Comparison of ENCODE assay signal across 34 mouse cellular contexts in the genomic region with DNA sequence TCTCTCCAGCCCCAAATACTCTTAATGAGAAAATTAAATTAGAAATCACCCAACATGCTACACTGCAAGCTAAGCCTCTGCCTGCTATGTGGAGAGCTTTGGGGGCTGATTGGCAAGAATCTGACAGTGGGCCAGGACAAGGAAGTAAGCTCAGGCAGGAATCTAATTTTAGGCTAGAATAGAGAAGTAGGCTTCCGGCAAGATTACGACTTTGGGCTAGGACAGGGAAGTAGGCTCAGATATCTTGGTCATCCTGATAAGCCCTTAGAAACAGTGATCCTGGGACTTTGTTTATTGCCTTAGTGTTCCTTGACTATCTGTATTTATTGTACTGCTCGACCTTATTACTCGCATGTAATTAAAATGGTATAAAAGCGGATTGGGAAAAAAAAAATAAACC.
"Had no signal": no experiment of that assay in that cellular context is flagged by ENCODE, and none has a peak within 500 bp of the region (broad histone marks: within the 10 kb centered on the region; RNA-seq: fewer than 3 reads in every experiment).

No protein-coding gene starts in this region.

- H3K4me1 ChIP-seq: heart, embryonic 12.5 days; heart, embryonic 13.5 days; heart, embryonic 15.5 days; hindbrain, embryonic 10.5 days; hindbrain, embryonic 12.5 days; hindbrain, embryonic 13.5 days; hindbrain, embryonic 15.5 days; intestine, embryonic 15.5 days; kidney, embryonic 15.5 days had no signal

- H3K9ac ChIP-seq: heart, embryonic 12.5 days; heart, embryonic 13.5 days; heart, embryonic 15.5 days; hindbrain, embryonic 12.5 days; hindbrain, embryonic 13.5 days; hindbrain, embryonic 14.5 days; hindbrain, embryonic 15.5 days; intestine, embryonic 15.5 days; kidney, embryonic 15.5 days had no signal

- H3K27ac ChIP-seq: heart, embryonic 13.5 days; heart, embryonic 15.5 days; hindbrain, embryonic 10.5 days; hindbrain, embryonic 12.5 days; hindbrain, embryonic 13.5 days; hindbrain, embryonic 14.5 days; hindbrain, embryonic 15.5 days; hindbrain, postnatal 0 days; intestine, embryonic 15.5 days; kidney, embryonic 15.5 days; kidney, postnatal 0 days; layer of hippocampus, adult 2 months; left cerebral cortex, adult 2 months had no signal

- DNase-seq: heart, postnatal 10 days; heart, postnatal 14 days; heart, postnatal 36 days; heart, postnatal 4 days; kidney, adult 11 months; kidney, adult 18-20 months; kidney, adult 2 months; kidney, adult 8-10 months; kidney, adult 9 months; kidney, postnatal 10 days; kidney, postnatal 14 days; kidney, postnatal 25 days; kidney, postnatal 36 days; kidney, postnatal 4 days; layer of hippocampus, adult 9-11 months; layer of hippocampus, postnatal 36 days had no signal

- ATAC-seq: hindbrain, embryonic 16.5 days; hindbrain, postnatal 0 days; inflammation-experienced regulatory T-cells, adult 6 months; intestine, embryonic 15.5 days; intestine, embryonic 16.5 days; intestine, postnatal 0 days had no signal

- H3K9me3 ChIP-seq: hindbrain, embryonic 12.5 days; hindbrain, embryonic 13.5 days; hindbrain, embryonic 15.5 days; intestine, embryonic 15.5 days; kidney, embryonic 15.5 days had no signal

- H3K27me3 ChIP-seq: heart, embryonic 12.5 days; heart, embryonic 13.5 days; heart, embryonic 15.5 days; hindbrain, embryonic 12.5 days; hindbrain, embryonic 13.5 days; hindbrain, embryonic 15.5 days; intestine, embryonic 15.5 days; kidney, embryonic 15.5 days had no signal

- H3K4me2 ChIP-seq: heart, embryonic 12.5 days; heart, embryonic 13.5 days; heart, embryonic 15.5 days; hindbrain, embryonic 12.5 days; hindbrain, embryonic 13.5 days; hindbrain, embryonic 14.5 days; hindbrain, embryonic 15.5 days; intestine, embryonic 15.5 days; kidney, embryonic 15.5 days had no signal

- H3K4me3 ChIP-seq: heart, embryonic 12.5 days; heart, embryonic 13.5 days; heart, embryonic 15.5 days; hindbrain, embryonic 10.5 days; hindbrain, embryonic 12.5 days; hindbrain, embryonic 13.5 days; hindbrain, embryonic 15.5 days; intestine, embryonic 15.5 days; kidney, embryonic 15.5 days; layer of hippocampus, adult 2 months; left cerebral cortex, adult 2 months had no signal
